Mouse (Mus musculus) liver, embryonic 16.5 days (tissue): ENCODE results near the gene Spsb4. TPM values are rescaled to one million over a fixed set of nuclear protein-coding genes. Genes with fewer than 3 reads are reported as not detected.

Experiments used
- ATAC-seq: fragments of 200-750 bp; cut with Nextera tagmentation; 2 replicates; pipeline ENCODE4 v1.8.0; 2017; ENCODE audit warnings: low read depth, mild to moderate bottlenecking, moderate number of reproducible peaks, moderate library complexity
- H3K27ac ChIP-seq: fragments of 300-500 bp; sonication (generic); 2 replicates; pipeline ENCODE4 v1.5.1; 2014; ENCODE audit warnings: mild to moderate bottlenecking, low read length
- H3K27me3 ChIP-seq: fragments of 300-500 bp; sonication (generic); 2 replicates; pipeline ENCODE4 v1.6.1; 2014; ENCODE audit warnings: low read depth, low read length, mixed read lengths; ENCODE audit not compliant: control insufficient read depth, insufficient read depth
- H3K36me3 ChIP-seq: fragments of 300-500 bp; sonication (generic); 2 replicates; pipeline ENCODE4 v1.6.1; 2014; ENCODE audit warnings: mild to moderate bottlenecking; ENCODE audit not compliant: control insufficient read depth, insufficient read depth
- H3K4me1 ChIP-seq: fragments of 300-500 bp; sonication (generic); 2 replicates; pipeline ENCODE4 v1.6.1; 2014; ENCODE audit warnings: low read depth, low read length, mixed read lengths; ENCODE audit not compliant: control insufficient read depth
- H3K4me2 ChIP-seq: fragments of 300-500 bp; sonication (generic); 2 replicates; pipeline ENCODE4 v1.6.1; 2014; ENCODE audit warnings: low read depth, low read length, mixed read lengths
- H3K4me3 ChIP-seq: fragments of 300-500 bp; sonication (generic); 2 replicates; pipeline ENCODE4 v1.5.1; 2014; ENCODE audit warnings: low read depth, mild to moderate bottlenecking, low read length
- H3K9ac ChIP-seq: fragments of 300-500 bp; sonication (generic); 2 replicates; pipeline ENCODE4 v1.6.1; 2014; ENCODE audit warnings: low read depth, low read length
- H3K9me3 ChIP-seq: fragments of 300-500 bp; sonication (generic); replicated peaks from 2 replicates; pipeline ENCODE4 v1.6.1; 2016; ENCODE audit warnings: low read length; ENCODE audit not compliant: control insufficient read depth
- WGBS: fragments of 180-500 bp; shearing (Covaris S2); extraction: QIAGEN DNeasy Blood & Tissue Kit; methylation state at CpG from one replicate; pipeline ENCODE4 v1.1.7; 2014; ENCODE audit not compliant: insufficient replicate concordance; 5-methylcytosine and 5-hydroxymethylcytosine counted together
- polyA plus RNA-seq: library from polyadenylated mRNA; unstranded; fragments of >200 nt; fragmentation: Nextera tagmentation; extraction: Ambion mirVana; gene quantifications from 2 replicates; pipeline ENCODE4 v1.2.1, GENCODE M21; 2015

The Spsb4 gene
- polyA plus RNA-seq, 1 experiment from 2014 or later = 2.3 TPM

- Histone ChIP-seq H3K4me3 (no peak overlapping the region), H3K4me2 (no peak overlapping the region), H3K9me3 (no peaks in the 10 kb centered on the region), H3K27ac (no peak overlapping the region), H3K4me1 (peaks cover 4% of the 10 kb centered on the region; the same call in 1 of the 2 replicates), H3K36me3 (no peaks in the 10 kb centered on the region), H3K9ac (no peak overlapping the region), H3K27me3 (no peaks in the 10 kb centered on the region)
- 58% methylated on average over 13 of the region's 13 CpGs for whole genome bisulfite sequencing
- no peak for ATAC-seq
Observed at GRCm38 (mm10) chr9:96963443-96964215, 55.0 kb downstream of the Spsb4 start.

GRCm38 (mm10) chr9:96962714-96963113, 55.9 kb downstream of the Spsb4 start:
- no peaks in the 10 kb centered on the region for H3K36me3 ChIP-seq
- H3K4me1 ChIP-seq = peaks cover 4% of the 10 kb centered on the region; the same call in 1 of the 2 replicates
- no peak overlapping the region for H3K4me3 ChIP-seq
- no peak overlapping the region for H3K4me2 ChIP-seq
- no peak overlapping the region for H3K9ac ChIP-seq
- ATAC-seq = no peak
- H3K27ac ChIP-seq = no peak overlapping the region
- no peaks in the 10 kb centered on the region for H3K27me3 ChIP-seq
- H3K9me3 ChIP-seq = no peaks in the 10 kb centered on the region
- 62% methylated on average over 8 of the region's 8 CpGs for WGBS

GRCm38 (mm10) chr9:96961986-96962701, 56.5 kb downstream of the Spsb4 start:
- Histone ChIP-seq H3K36me3 (no peaks in the 10 kb centered on the region), H3K4me1 (peaks cover 4% of the 10 kb centered on the region; the same call in 1 of the 2 replicates), H3K9me3 (no peaks in the 10 kb centered on the region), H3K9ac (no peak overlapping the region), H3K4me3 (no peak overlapping the region), H3K4me2 (no peak overlapping the region), H3K27me3 (no peaks in the 10 kb centered on the region), H3K27ac (no peak overlapping the region)
- no peak for ATAC-seq
- 62% methylated on average over 17 of the region's 17 CpGs for WGBS

- H3K4me2 ChIP-seq = no peak overlapping the region
- 44% methylated on average over 7 of the region's 7 CpGs for WGBS
- H3K27ac ChIP-seq = no peak overlapping the region
- H3K4me3 ChIP-seq = no peak overlapping the region
- no peaks in the 10 kb centered on the region for H3K4me1 ChIP-seq
- H3K36me3 ChIP-seq = no peaks in the 10 kb centered on the region
- 0 out of 2 replicates have a peak, but pooled peaks cover 3% of the 10 kb centered on the region for H3K27me3 ChIP-seq
- ATAC-seq = no peak
- no peaks in the 10 kb centered on the region for H3K9me3 ChIP-seq
- H3K9ac ChIP-seq = no peak overlapping the region
Observed at GRCm38 (mm10) chr9:96961006-96961405, 57.6 kb downstream of the Spsb4 start.

- Histone ChIP-seq H3K4me3 (no peak overlapping the region), H3K9ac (no peak overlapping the region), H3K36me3 (no peaks in the 10 kb centered on the region), H3K27me3 (0 out of 2 replicates have a peak, but pooled peaks cover 3% of the 10 kb centered on the region), H3K27ac (no peak overlapping the region), H3K4me1 (no peaks in the 10 kb centered on the region), H3K4me2 (no peak overlapping the region), H3K9me3 (no peaks in the 10 kb centered on the region)
- WGBS = 55% methylated on average over 4 of the region's 4 CpGs
- ATAC-seq = no peak
Observed at GRCm38 (mm10) chr9:96960241-96960640, 58.4 kb downstream of the Spsb4 start.

- H3K27me3 ChIP-seq = peaks cover 5% of the 10 kb centered on the region; the same call in 1 of the 2 replicates
- H3K4me1 ChIP-seq = no peaks in the 10 kb centered on the region
- no peak overlapping the region for H3K4me2 ChIP-seq
- no peak overlapping the region for H3K9ac ChIP-seq
- ATAC-seq = no peak
- WGBS = 49% methylated on average over 7 of the region's 7 CpGs
- no peak overlapping the region for H3K27ac ChIP-seq
- no peak overlapping the region for H3K4me3 ChIP-seq
- H3K36me3 ChIP-seq = no peaks in the 10 kb centered on the region
- no peaks in the 10 kb centered on the region for H3K9me3 ChIP-seq
Observed at GRCm38 (mm10) chr9:96959469-96959868, 59.2 kb downstream of the Spsb4 start.

GRCm38 (mm10) chr9:96958009-96958615, 60.5 kb downstream of the Spsb4 start:
- Histone ChIP-seq H3K9me3 (no peaks in the 10 kb centered on the region), H3K4me2 (no peak overlapping the region), H3K36me3 (no peaks in the 10 kb centered on the region), H3K27me3 (peaks cover 8% of the 10 kb centered on the region; the same call in 1 of the 2 replicates), H3K9ac (no peak overlapping the region), H3K4me1 (no peaks in the 10 kb centered on the region), H3K27ac (no peak overlapping the region), H3K4me3 (no peak overlapping the region)
- ATAC-seq = peak; percentile 9; the same call in 1 of the 2 replicates
- WGBS = 28% methylated on average over 6 of the region's 6 CpGs

GRCm38 (mm10) chr9:96957298-96957865, 61.3 kb downstream of the Spsb4 start:
- Histone ChIP-seq H3K4me3 (no peak overlapping the region), H3K9ac (no peak overlapping the region), H3K9me3 (no peaks in the 10 kb centered on the region), H3K27me3 (peaks cover 8% of the 10 kb centered on the region; the same call in 1 of the 2 replicates), H3K4me1 (no peaks in the 10 kb centered on the region), H3K36me3 (no peaks in the 10 kb centered on the region), H3K4me2 (no peak overlapping the region), H3K27ac (no peak overlapping the region)
- 43% methylated on average over 6 of the region's 6 CpGs for WGBS
- no peak for ATAC-seq
